Mouse (Mus musculus): ENCODE data around the gene Ggnbp2. TPM values are rescaled to one million over a fixed set of nuclear protein-coding genes. Genes with fewer than 3 reads are reported as not detected.

Ggnbp2 gene
- total and polyA plus RNA-seq, 3 experiments: 22.9 to 54.9 (median 47.9) TPM

GRCm38 (mm10) chr11:84818961-84819692 is 51.5 kb downstream of the Ggnbp2 start, which contains the start of gene Mrm1:
Gene Mrm1, minus strand, starts transcription at chr11:84819515.
- intact Hi-C loops (cut with DNase I): loop anchor here (2.0 to 5.0 kb wide), 2 partner anchors 20 to 307 kb away; partner anchors contain the start of gene Aatf
- Histone ChIP-seq H3K4me3 (peak within 1 kb of the TSS; percentile 86), H3K4me1 (ENCODE audit: control insufficient read depth, insufficient read depth, low read length) (peaks cover 3% of the 10 kb centered on the region), H3K9ac (ENCODE audit: low read depth, low read length) (peak within 1 kb of the TSS; percentile 81), H3K27ac (peak within 1 kb of the TSS; percentile 93), H3K79me2 (replicated peaks; ENCODE audit: control insufficient read depth, insufficient read depth, low read length) (no peaks in the 10 kb centered on the region), H3K36me3 (ENCODE audit: control insufficient read depth, insufficient read depth, low read length) (peaks cover 3% of the 10 kb centered on the region), H3K27me3 (ENCODE audit: control insufficient read depth, insufficient read depth, low read length) (no peaks in the 10 kb centered on the region)
- DNase-seq: peak; percentile 95 to 96
- TF ChIP-seq EP300 (IDR thresholded peaks at IDR 0.05; ENCODE audit: insufficient read depth, low read depth, low read length): peak; percentile 98
- peak; percentile 87 for TF ChIP-seq POLR2A (IDR thresholded peaks at IDR 0.05; ENCODE audit: insufficient read depth, low read depth, low read length)
- no peak; the same call in none of the 2 replicates for TF ChIP-seq CTCF (IDR thresholded peaks at IDR 0.05)
- under 1% methylated on average over 55 of the region's 55 CpGs for WGBS

DNA sequence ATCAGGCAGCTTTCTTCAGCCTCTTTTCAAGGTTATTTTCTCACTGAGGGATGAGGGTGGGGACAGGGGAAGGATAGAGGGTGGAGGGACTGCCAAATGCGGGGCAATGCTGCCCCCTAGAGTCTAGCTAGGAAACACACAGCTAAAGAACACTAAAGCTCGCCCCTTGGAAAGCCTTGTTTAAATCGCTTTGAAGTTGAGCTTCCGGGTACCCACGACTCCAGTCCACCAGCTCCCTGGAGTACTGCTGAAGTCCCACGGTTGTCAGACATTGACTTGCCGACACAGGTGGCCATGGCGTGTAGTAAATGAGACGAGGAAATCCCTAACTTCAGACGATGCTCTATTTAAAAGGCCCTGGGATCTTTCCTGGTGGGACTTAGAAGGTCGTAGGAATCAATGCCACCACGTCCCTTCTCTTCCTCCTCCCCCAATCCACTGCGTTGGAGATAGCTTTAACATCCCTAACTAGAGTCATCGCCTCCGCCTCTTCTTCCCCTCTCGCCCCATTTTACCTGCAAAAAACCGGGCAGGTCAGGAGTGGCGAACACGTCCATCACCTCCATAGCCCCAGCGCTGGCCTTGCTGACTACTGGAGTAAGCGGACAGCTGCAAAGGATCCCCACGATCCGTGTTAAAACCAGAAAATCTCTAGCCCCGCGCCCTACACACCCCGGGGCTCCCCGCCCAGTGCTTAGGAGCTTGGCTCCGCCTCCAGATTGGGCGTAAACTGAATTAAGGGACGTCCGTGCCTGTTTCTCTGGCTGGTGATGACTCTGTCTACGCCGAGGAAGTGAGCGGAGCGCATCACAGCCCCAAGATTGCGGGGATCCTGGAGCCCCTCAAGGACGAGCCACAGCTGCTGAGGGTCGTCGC is 52.3 kb downstream of the Ggnbp2 start:
- WGBS: under 1% methylated on average over 39 of the region's 39 CpGs

GRCm38 (mm10) chr11:84817362-84817761 is 53.3 kb downstream of the Ggnbp2 start:
- Histone ChIP-seq H3K27me3 (ENCODE audit: control insufficient read depth, insufficient read depth, low read length) (no peaks in the 10 kb centered on the region), H3K4me1 (ENCODE audit: control insufficient read depth, insufficient read depth, low read length) (peaks cover 3% of the 10 kb centered on the region), H3K36me3 (ENCODE audit: control insufficient read depth, insufficient read depth, low read length) (no peaks in the 10 kb centered on the region), H3K4me3 (no peak overlapping the region), H3K79me2 (replicated peaks; ENCODE audit: control insufficient read depth, insufficient read depth, low read length) (no peaks in the 10 kb centered on the region), H3K27ac (no peak overlapping the region), H3K9ac (ENCODE audit: low read depth, low read length) (no peak overlapping the region)
- 72% methylated on average over 6 of the region's 6 CpGs for WGBS
- peak in 1 of 2 experiments; percentile 15 for DNase-seq
- TF ChIP-seq CTCF (IDR thresholded peaks at IDR 0.05) (peak; percentile 45), EP300 (IDR thresholded peaks at IDR 0.05; ENCODE audit: insufficient read depth, low read depth, low read length) (no peak), POLR2A (IDR thresholded peaks at IDR 0.05; ENCODE audit: insufficient read depth, low read depth, low read length) (no peak)
- intact Hi-C loops (cut with DNase I): loop anchor here (5.0 kb wide), 1 partner anchor 305 kb away; the partner anchor contains the start of gene Aatf

More for the DNA sequence above, 52.3 kb downstream of the Ggnbp2 start:
- Histone ChIP-seq H3K27me3 (ENCODE audit: control insufficient read depth, insufficient read depth, low read length) (no peaks in the 10 kb centered on the region), H3K9ac (ENCODE audit: low read depth, low read length) (peak overlapping the region; percentile 81), H3K4me3 (peak overlapping the region; percentile 86), H3K4me1 (ENCODE audit: control insufficient read depth, insufficient read depth, low read length) (peaks cover 3% of the 10 kb centered on the region), H3K36me3 (ENCODE audit: control insufficient read depth, insufficient read depth, low read length) (no peaks in the 10 kb centered on the region; the same call in 1 of the 2 replicates), H3K79me2 (replicated peaks; ENCODE audit: control insufficient read depth, insufficient read depth, low read length) (no peaks in the 10 kb centered on the region), H3K27ac (peak overlapping the region; percentile 93)
- peak; percentile 74 for TF ChIP-seq POLR2A (IDR thresholded peaks at IDR 0.05; ENCODE audit: insufficient read depth, low read depth, low read length)
- peak; percentile 91 for TF ChIP-seq CTCF (IDR thresholded peaks at IDR 0.05)
- TF ChIP-seq EP300 (IDR thresholded peaks at IDR 0.05; ENCODE audit: insufficient read depth, low read depth, low read length): 0 out of 2 replicates have a peak, but pooled peaks have one; percentile 50
- peak; percentile 88 to 89 for DNase-seq
- intact Hi-C loops (cut with DNase I): loop anchor here (2.0 to 5.0 kb wide), 2 partner anchors 20 to 306 kb away; partner anchors contain the start of gene Aatf

DNA sequence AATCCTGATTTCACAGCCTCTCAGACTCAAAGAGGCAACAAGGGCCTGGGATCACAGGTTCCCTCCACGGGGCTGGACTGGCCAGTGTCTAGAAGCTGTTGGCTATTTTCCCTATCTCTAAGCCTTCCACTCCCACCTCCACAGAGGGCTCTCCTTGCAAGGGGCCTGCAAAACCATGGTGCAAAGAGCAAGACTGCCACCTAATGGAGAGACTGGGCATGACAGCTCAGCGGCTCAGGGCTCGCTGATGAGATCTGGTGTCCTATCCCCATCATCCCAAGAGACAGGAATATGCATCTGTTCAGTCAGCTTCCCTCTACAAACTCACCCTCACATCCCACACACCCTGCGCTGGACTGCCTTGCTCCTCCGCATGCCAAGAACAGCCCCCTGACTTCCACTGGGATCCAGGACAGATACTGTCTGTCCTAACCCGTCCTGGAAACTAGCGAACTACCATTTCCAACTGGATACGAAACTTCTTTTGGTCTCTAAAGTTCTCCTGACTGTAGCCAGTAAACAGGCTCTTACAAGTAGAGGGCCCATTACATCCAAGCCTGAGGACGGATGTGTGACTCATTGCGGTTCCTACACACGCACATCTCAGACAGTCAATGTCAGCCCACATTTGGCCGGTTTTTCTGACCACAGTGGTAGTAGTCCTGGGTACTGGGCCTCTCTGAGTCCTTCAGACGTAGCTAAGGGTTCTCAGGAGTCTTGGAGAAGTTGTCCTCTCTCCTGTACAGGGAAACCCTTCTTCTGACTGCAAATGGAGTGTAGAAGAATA is 56.7 kb downstream of the Ggnbp2 start:
- no peak overlapping the region for H3K27ac ChIP-seq
- no peaks in the 10 kb centered on the region for H3K36me3 ChIP-seq (ENCODE audit: control insufficient read depth, insufficient read depth, low read length)
- intact Hi-C loops (cut with DNase I): loop anchor here (1.0 to 5.0 kb wide), 2 partner anchors 385 to 547 kb away; no protein-coding TSS in a partner anchor
- TF ChIP-seq CTCF (IDR thresholded peaks at IDR 0.05): peak; percentile 97; the same call in 1 of the 2 replicates
- no peak for TF ChIP-seq POLR2A (IDR thresholded peaks at IDR 0.05; ENCODE audit: insufficient read depth, low read depth, low read length)
- peak; percentile 58; the same call in 1 of the 2 replicates for TF ChIP-seq EP300 (IDR thresholded peaks at IDR 0.05; ENCODE audit: insufficient read depth, low read depth, low read length)
- peak; percentile 54 to 82 for DNase-seq
- no peaks in the 10 kb centered on the region for H3K27me3 ChIP-seq (ENCODE audit: control insufficient read depth, insufficient read depth, low read length)
- H3K4me1 ChIP-seq (ENCODE audit: control insufficient read depth, insufficient read depth, low read length): no peaks in the 10 kb centered on the region
- H3K79me2 ChIP-seq (replicated peaks; ENCODE audit: control insufficient read depth, insufficient read depth, low read length): no peaks in the 10 kb centered on the region
- WGBS: 59% methylated on average over 13 of the region's 13 CpGs
- H3K4me3 ChIP-seq: no peak overlapping the region
- no peak overlapping the region for H3K9ac ChIP-seq (ENCODE audit: low read depth, low read length)

DNA sequence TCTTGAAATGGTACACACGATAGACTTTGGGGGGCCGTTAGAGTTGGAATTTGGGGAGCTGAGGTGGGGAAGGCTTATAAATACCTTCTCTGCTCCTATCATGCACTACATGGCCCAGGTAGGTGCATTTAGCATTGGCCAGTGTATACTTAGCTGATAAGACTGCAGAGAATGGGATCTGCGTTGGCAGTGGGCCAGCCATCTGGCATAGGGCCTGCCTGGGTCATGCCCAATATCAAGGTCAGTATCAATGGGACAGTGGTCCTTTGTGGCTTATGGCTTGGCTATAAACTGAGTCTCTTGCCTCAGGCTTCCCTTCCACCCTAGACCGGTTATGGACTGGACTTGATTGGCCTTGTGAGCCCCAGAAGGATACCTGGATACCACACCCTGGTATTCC is 66.2 kb downstream of the Ggnbp2 start:
- Histone ChIP-seq H3K79me2 (replicated peaks; ENCODE audit: control insufficient read depth, insufficient read depth, low read length) (no peaks in the 10 kb centered on the region), H3K9ac (ENCODE audit: low read depth, low read length) (no peak overlapping the region), H3K27me3 (ENCODE audit: control insufficient read depth, insufficient read depth, low read length) (no peaks in the 10 kb centered on the region), H3K4me1 (ENCODE audit: control insufficient read depth, insufficient read depth, low read length) (no peaks in the 10 kb centered on the region), H3K36me3 (ENCODE audit: control insufficient read depth, insufficient read depth, low read length) (no peaks in the 10 kb centered on the region), H3K4me3 (no peak overlapping the region), H3K27ac (no peak overlapping the region)
- 71% methylated on average over 4 of the region's 4 CpGs for WGBS
- TF ChIP-seq EP300 (IDR thresholded peaks at IDR 0.05; ENCODE audit: insufficient read depth, low read depth, low read length) (no peak), POLR2A (IDR thresholded peaks at IDR 0.05; ENCODE audit: insufficient read depth, low read depth, low read length) (no peak), CTCF (IDR thresholded peaks at IDR 0.05) (no peak)
- intact Hi-C loops (cut with DNase I): no loop called here
- DNase-seq: no peak

All from heart, adult 2 months (tissue).